Mouse (Mus musculus): ENCODE results near the gene Rbmxl2. TPM values are rescaled to one million over a fixed set of nuclear protein-coding genes. Genes with fewer than 3 reads are reported as not detected.

The Rbmxl2 gene
- polyA plus RNA-seq, 1 experiment from 2014 or later = not detected

Other genes starting within 250 kb of the Rbmxl2 start
- gene Olfr6, start 245.5 kb upstream of the Rbmxl2 start, polyA plus RNA-seq (2018) = not detected in 3 replicates
- not detected in 3 replicates for gene Olfr711, start 234.0 kb upstream of the Rbmxl2 start, polyA plus RNA-seq (2018)
- gene Olfr2, start 203.4 kb upstream of the Rbmxl2 start, polyA plus RNA-seq (2018) = not detected in 3 replicates
- gene Olfr713, start 178.3 kb upstream of the Rbmxl2 start, polyA plus RNA-seq (2018) = not detected in 3 replicates
- not detected in 3 replicates for gene Olfr714, start 138.5 kb upstream of the Rbmxl2 start, polyA plus RNA-seq (2018)
- gene Olfr17, start 116.2 kb upstream of the Rbmxl2 start, polyA plus RNA-seq (2018) = not detected in 3 replicates
- gene Olfr715b, start 99.1 kb upstream of the Rbmxl2 start, polyA plus RNA-seq (2018) = not detected in 3 replicates
- gene Olfr715, start 78.4 kb upstream of the Rbmxl2 start, polyA plus RNA-seq (2018) = not detected in 3 replicates
- not detected in 3 replicates for gene Olfr716, start 71.1 kb upstream of the Rbmxl2 start, polyA plus RNA-seq (2018)
- gene Nlrp14, start 42.5 kb upstream of the Rbmxl2 start, polyA plus RNA-seq (2018) = not detected in 3 replicates
- not detected in 3 replicates for gene Syt9, start 161.3 kb downstream of the Rbmxl2 start, polyA plus RNA-seq (2018)